Mouse (Mus musculus): ENCODE results near the gene Ptpn5.

- TF ChIP-seq POLR2A (IDR thresholded peaks at IDR 0.05; ENCODE audit: extremely low read depth, insufficient read depth, low read length) (no peak), CTCF (IDR thresholded peaks at IDR 0.05; ENCODE audit: low read depth, low read length) (no peak)
Observed at GRCm38 (mm10) chr7:47059339-47059738, 74.1 kb downstream of the Ptpn5 start.
